Mouse (Mus musculus): ENCODE measurements around the gene Spata16.

The Spata16 gene

DNA sequence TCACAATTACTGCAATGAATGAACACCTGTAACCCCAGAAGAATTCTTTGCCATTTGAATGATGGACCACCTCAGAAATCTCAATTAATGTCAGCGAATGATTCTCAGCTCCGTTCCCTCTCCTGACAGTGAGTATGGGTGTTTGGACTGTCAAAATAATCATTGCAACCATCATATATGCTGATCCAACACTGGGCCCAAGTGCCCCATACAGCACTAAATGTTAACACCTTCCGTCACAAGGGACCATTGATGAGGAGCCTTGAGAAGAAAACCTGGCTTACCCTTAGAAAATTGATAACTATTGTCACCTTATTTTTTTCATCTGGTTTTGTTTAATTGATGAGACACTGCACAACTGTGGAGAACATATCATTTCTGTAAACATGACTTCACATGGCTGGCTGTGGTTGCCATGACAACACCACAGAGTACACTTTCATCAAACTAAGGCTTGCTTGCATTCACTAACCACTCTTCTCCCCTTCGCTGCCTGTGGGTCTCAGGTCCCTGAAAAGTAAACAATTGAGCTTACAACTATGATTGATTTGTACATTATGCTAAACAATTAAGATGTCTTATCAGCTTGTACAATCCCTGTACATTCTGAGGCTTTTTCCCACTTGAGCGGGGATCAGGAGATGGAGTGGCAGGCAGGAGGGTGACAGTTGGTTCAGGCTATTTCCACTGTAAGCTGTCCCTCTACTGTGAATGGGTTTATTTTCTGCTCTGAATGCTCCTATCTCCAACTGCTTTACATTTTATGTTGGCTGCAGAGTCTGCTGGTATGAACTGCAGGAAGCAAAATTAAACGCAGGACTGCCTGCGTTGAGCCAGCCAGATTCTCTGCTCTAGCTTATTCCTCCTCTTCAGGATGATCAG is 189.8 kb downstream of the Spata16 start:
- DNase-seq (ENCODE audit: low spot score in 2 of 2) = no peak

DNA sequence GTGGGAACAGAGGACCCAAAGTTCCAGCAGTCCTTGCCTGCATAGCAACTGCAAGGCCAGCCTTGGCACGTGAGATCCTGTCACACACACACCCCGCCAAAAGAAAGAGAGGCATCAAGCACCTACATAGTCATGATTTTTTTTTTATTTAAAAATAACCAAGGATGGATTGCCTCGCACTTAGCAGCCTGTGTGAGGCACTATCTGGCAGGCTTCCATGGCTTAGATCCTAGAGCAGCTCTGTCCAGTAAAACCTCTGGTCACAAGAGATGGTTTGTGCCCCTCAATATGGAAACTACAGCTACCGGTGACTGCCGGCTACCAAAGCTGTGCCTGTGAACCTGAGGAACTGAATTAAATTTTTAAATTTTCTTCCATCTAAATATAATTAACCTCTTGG is 195.5 kb downstream of the Spata16 start:
- no peak for DNase-seq (ENCODE audit: low spot score in 2 of 2)

DNA sequence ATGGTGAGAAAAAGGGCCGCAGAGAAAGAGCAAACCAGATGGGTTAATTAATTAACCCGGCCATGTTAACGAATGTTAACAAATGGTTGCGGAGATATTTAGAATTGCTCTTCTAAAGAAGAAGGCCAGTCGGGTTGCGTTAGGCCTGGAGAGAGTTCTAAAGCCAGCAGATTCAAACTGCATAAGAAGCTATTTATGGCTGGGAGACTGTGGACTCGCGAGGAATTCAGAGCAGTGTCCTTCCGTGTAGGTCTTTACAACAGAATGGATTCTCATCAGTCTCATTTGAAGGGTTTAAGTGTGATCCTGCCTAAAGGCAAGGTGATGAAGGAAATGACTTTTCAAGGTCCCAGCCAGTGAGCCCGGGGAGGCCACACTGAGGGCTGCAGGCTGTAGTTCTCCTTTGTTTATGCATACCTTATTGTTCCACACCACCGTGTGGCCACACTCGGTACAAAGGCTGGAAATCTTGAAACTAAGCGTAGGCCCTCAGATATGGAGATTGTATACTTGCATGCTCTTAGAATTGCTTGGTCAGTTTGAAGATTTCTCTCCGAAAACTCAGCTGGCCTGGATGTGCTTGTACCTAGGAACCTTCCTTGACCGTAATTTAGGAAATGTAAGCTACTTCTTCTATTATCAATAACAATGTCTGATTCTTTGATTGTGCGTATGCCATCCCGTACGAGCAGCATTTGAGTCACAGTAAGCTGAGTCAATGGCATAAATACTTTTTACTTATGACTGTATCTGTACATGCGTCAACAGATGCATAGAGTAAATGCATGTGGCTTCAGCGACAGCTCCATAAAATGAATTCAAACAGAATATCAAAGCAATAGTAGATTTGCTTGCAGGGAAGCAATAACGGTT is 197.0 kb downstream of the Spata16 start:
- DNase-seq (ENCODE audit: low spot score in 2 of 2) = no peak

DNA sequence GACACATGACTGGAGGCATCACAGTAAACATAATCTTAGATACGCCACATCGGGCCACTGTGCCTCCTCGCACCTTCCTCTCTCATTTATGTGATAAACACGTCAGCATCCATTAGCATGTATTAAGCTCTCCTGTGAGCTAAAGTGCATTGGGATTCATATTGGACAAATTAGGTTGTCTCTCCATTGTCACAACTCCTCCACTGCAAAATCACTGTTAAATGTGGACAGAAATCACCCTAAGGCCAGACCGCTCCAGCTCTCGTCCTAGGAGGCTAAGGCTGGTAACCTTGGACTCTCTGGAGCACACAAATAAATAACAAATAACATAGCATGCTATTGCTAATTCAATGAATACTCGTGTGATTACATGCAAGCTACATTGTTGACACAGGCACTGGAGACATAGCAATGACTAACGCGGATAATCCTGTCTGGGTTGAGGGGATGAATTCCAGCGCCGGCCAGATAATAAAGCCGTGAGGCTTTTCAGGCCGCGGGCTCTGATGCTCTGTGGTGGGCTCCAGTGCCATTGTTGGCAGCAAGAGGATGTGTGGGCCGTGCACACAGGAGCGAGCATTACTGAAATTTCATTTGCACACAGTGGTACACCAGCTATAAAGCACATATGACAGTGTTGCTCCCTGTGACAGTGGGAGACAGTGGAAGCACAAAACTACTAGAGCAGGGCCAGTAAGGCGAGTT is 197.8 kb downstream of the Spata16 start:
- DNase-seq (ENCODE audit: low spot score in 2 of 2) = no peak

DNA sequence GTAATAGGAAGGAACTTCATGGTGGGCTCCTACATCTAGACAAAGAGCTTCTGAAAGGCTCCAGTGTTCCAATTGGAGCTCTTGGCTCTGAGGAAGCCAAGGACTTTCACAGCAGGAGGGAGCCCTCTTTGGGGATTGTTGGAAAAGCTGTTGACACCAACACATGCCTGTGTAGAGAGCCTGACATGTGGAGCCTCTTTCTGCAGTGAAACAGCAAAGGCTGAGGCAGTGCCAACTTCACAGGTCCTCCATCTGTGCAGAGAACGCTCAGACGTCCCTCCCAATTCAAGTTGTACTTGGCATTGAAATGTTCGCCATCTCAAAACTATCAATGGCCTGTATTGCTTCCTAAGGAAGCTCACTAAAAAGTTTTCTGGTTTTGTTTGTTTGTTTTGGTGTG is 207.6 kb downstream of the Spata16 start:
- DNase-seq (ENCODE audit: low spot score in 2 of 2) = no peak

DNA sequence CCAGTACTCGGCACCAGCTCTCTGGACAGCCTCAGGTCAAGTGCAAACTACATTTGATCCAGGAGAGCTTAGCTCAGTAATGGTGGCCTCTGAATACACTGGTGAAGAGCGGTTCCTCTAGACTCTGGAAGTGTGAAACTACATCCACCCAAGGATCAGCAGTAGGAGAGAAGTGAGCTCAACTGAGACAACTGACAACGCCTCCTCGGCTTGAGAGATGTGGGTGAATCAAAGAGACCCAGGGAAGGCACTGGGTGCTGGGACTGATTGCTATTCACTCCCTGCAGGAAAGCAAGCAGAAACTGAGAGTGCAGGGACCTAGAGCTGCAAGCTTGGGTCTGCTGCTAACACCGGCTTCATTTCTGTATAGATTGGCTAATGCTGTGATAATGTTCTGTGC is 210.5 kb downstream of the Spata16 start:
- no peak for DNase-seq (ENCODE audit: low spot score in 2 of 2)

DNA sequence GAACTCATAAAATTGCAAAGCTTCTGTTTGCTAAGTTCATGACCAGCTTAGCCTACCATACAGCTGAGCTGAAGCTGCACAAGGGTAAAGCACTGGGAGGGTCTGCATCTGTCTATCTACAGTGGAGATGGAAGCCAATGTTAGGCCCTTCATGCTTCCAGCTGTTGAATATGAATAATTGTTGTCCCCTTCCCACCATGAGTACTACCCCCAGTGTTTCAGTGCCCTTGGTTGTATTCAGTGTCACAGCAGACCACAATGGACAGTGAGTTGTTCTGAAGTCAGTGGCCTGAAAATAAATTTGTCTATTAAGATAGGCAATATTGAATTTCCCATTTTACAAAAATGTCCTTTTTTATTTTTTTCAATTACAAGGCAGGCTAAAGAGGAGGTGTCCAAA is 212.8 kb downstream of the Spata16 start:
- DNase-seq (ENCODE audit: low spot score in 2 of 2) = no peak

DNA sequence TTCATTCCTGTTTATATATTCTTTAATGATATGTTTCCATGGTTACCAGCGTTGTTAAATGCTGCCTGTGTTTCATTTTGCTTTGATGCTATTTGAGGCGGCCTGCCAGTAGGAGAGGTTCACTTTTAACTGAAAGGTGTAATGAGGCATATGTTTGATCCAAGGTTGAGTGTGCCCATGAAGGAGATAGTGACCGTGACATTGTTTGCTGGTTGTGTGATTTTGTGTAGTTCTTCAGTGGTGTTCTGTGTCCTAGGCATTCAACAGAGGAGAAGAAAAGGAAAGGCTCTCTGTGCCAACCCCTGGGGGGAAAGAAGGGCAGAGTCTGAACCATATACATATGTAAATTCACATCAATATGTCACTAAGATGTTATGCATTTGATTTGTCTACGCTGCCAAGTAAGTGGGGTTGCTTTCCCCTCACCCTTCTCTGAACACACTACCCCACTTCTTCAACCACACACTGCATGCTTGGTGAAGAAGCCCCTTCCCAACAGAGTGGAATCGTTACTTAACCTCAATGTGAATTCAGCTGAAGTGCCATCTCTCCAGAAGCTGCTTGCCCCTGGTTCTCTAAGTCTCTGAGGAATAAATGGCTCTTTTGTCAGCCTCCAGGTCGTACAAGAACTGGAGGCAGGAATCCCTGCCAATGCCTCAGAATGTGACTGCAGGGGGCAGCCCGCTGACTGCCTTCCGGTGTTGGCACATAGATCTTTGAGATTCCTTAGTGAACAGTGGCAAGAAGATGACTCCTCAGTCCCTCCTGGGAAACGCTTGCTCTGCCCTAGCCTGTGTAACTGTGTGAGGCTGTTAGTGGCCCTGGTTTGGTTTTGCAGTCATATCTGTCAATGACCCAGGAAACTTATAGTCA is 213.5 kb downstream of the Spata16 start:
- no peak for DNase-seq (ENCODE audit: low spot score in 2 of 2)

DNA sequence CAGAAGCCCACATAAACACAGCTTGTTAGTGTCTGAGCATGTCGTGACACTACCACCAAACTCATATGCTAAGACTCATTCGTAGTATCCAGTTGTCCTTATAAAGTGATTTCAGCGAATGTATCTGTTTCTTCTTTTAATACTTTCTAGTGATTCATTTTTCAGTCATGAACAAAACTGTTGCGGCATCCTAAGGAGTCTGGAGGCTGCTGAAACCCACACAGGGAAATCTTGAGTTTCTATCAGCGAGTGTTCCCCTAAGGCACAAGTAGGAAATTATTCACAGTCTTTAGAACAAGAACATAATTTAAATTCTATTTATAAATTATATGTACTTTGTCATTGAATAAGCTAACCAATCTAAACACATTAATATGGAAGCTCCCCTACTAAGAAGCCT is 216.1 kb downstream of the Spata16 start:
- DNase-seq (ENCODE audit: low spot score in 2 of 2) = no peak

DNA sequence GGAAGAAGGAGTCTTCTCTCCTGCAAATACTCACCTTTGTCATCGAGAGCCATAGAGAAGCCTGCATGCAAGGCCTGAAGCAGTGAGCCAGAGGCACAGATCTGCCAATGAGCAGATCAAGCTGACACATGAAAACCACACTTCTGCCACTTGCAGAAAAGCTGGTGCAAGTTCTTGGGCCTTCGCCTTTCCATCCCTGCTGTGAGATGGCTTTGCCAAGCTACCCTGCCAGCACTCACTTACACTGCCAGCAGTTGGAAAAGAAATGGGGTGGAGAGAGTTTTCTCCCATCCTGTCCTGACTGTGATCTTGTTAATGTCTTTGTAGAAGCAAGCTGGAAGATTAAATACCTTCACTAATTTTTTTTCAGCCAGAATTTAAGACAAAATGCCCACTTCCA is 237.3 kb downstream of the Spata16 start:
- DNase-seq (ENCODE audit: low spot score in 2 of 2) = no peak

DNA sequence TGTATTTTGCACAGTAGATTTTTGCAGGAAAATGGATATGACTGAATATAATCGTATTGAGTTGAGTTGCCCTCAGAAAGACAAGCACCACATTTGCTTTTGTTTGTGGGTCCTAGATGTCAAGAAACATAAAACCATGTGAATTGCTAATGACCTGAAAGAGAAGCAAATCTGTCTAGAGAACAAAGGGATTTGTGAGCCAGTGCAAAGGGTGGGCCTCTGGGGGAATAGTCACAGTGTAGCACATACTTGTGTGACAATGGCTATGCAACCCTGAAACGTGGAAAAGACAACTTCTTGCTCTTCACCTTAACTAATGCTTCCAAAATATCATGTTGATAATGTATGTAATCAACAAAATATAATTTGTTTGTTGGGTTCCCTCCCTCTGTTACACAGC is 239.9 kb downstream of the Spata16 start:
- no peak for DNase-seq (ENCODE audit: low spot score in 2 of 2)

DNA sequence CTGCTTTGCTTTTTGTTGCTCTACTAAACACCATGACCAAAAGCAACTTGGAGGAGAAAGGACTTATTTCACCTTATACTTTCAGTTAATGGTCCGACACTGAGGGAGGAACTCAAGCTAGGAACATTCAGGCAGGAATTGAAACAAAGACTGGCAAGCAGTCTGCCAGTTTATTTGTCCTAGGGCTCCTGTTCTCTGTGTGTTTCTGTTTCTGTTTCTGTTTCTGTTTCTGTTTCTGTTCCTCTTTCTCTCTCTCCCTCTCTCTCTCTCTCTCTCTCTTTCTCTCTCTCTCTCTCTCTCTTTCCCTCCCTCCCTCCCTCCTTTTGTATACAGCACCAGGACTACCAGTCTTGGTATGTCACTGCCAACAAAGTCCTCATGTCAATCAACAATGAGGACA is 279.2 kb downstream of the Spata16 start:
- no peak for DNase-seq (ENCODE audit: low spot score in 2 of 2)

DNA sequence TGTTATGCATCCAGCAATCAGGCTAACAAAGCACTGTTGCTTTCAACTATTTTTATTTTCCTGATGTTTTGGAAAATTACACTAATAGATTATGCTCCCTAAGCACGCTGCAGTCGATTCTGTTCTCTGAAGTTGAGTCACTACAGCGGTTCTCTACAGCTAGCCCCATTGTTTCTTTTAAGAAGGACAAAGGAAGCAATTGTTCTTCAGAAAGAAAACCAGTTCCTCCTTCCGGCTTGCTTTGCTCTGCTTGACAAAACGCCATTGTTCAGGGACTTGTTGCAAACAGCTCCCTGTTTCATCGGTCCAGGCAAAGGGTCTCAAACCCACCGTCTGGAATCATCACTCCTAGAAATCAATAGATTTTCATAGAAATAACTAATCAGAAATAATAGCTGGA is 283.6 kb downstream of the Spata16 start:
- no peak for DNase-seq (ENCODE audit: low spot score in 2 of 2)

DNA sequence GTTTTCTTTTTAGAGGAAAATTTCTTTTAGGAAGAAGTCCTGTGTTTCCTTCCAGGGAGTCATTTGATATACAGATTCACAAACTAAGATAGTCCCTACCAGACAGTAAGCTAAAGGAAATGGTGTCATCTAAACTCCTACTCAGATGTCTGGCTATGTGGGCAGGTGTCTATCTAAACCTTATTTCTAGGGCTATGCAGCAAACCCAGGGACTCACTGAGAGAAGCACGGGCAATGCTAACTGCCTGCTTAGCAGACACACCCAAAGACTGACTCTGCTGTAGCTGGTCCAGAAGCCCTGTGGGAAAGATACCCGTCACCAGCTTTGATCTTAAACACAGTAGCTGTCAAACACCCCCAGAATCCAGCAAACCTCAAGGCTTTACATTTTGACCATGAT is 284.2 kb downstream of the Spata16 start:
- DNase-seq (ENCODE audit: low spot score in 2 of 2) = no peak

DNA sequence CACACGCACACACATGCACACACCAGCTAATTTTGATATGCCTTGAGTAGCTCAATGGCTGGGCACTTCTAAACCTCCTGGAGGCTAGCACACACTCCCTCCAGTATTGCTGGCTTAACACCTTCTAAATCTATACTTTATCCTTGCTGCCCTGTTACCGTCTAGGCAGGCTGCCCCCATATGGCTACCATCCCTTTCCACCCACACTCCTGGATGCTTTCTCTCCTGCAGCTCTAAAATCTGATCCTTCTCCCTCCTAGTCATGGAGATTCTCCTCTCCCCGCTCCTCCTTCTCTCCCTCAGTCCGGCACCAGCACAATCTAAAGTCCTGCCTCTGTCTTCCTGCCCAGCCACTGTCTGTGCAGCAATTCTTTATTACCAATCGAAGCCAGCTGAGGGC is 286.0 kb downstream of the Spata16 start:
- no peak for DNase-seq (ENCODE audit: low spot score in 2 of 2)

DNA sequence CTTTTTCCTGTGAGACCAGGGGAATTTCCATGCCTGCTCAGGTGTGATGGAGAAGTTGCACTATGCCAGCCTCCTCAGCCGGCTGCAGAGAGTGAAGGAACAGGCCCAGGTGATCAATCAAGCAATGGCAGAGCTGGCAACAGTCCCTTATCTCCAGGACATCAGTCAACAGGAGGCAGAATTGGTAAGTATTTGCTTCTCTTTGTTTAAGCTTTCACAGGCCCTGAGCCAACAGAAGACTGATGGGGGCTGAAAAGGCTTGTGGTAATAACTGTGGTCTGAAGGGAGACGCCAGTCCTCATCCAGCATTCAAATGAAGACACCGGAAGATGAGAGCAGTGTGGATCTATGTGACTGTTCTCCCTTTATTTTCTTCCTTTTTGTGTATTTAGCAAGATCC is 286.8 kb downstream of the Spata16 start:
- no peak for DNase-seq (ENCODE audit: low spot score in 2 of 2)

DNA sequence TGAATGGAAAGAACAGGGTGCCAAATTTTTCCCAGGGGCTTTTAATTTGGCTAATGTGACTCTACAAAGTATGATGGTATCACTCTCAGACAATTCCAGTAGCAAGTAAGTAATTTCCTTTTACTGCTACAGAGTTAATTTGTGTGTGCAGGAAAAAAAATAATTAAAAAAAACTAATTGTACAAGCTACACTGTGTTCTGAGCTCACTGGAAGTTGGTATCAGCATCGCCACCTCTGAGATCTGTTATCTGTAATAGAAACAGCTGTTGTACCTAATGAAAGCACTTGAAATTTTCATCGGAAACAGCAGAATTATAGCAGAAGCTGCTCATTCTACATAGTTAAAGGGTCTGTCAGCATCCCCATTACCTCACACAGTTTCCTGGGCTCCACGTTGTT is 295.7 kb downstream of the Spata16 start:
- no peak for DNase-seq (ENCODE audit: low spot score in 2 of 2)

DNA sequence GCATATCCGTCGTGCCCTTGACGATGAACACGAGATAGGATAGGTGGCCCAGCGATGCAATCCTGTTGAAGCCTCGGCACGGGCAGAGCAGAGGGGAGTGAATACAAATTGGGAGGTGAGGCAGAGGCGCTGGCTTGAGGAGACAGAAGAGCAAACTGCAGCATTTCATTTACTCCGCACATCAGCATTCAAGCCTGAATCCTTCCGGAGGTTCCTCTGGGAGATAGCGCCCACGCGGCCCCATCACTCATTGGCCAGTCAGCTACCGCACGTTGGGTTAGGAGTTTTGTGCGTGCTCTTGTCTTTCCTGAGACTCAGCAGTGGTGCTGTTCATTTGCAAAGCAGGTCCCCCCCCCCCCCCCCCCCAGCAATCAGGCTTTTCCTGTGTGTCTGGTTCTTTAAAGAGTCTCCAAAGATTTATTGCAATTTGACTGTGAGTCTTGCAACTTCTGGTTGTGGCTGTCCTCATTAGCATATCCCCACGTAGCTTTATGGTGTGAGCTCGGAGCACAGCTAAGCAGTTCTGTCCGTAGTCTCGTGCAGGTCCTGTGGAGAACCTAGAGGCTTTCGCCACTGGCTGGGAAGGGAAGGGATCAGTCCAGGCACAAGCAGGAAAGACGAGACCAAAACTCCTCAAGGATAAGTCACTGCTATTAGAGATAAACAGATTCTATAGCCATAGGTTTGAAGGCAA is 299.6 kb downstream of the Spata16 start:
- DNase-seq (ENCODE audit: low spot score in 2 of 2) = no peak

DNA sequence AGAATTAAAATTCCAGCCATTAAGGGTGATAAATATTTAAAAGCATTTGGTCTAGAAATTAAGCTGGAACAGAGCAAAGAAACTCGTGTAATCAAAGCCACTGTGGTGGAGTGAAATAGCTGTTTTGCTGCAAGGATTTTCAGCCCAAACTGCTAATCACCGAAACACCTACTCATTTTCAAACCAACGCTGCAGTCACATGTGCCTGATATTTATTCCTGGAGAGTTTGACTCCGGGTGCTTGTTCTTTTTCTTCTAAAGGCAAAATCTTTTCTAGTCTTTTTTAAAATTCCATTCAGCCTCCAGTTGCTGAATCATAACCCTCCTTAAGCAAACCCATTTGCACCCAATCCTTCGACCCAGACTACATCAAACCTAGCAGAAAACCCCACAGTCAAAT is 329.4 kb downstream of the Spata16 start:
- DNase-seq (ENCODE audit: low spot score in 2 of 2) = no peak

DNA sequence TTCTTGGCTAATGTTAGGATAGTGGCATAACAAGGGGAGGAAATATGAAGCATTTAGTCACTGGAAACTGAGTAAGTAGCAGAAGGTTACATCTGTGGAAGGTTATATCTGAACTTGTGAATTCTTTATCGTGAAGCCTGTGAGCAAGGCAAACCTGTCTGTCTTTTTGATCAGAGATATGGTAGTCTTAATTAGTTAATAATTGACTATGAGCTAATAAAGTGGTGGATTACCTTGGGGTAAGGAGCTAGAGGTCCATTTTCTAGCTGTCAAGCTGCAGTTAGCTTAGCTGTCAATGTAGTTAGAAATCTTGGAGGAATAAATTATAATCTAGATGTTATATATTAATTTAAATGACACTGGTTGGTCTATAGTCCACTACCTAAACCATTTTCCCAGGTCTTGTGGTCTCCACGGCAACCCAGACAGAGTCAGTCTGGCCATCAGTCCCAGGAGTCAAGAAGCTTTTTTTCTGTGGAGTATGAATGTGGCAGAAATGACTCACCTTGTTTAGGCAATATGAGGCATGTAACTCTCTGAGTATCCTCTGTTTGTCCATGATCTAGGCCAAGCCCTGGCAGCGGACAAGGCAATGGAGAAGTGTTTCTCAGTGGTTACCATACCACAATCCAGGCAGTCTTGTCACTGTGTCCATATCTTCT is 331.6 kb downstream of the Spata16 start:
- no peak for DNase-seq (ENCODE audit: low spot score in 2 of 2)
